Mouse (Mus musculus) midbrain, embryonic 11.5 days (tissue): ENCODE results near the gene Ptprj. TPM values are rescaled to one million over a fixed set of nuclear protein-coding genes. Genes with fewer than 3 reads are reported as not detected.
"Not testable (repeated sequence)": the region's sequence is repeated elsewhere in the genome, so short reads cannot be mapped to it uniquely, and the experiment has no call there.

Source experiments
- ATAC-seq: fragments of 200-750 bp; cut with Nextera tagmentation; 2 replicates; pipeline ENCODE4 v1.8.0; 2017; ENCODE audit warnings: moderate TSS enrichment, moderate library complexity; ENCODE audit not compliant: low FRiP score
- DNase-seq: peaks from one replicate; pipeline ENCODE4 v3.0.0; 2015; ENCODE audit warnings: low spot score; ENCODE audit errors: missing footprints
- H3K27ac ChIP-seq: fragments of 300-500 bp; sonication (generic); 2 replicates; pipeline ENCODE4 v1.5.1; 2014; ENCODE audit warnings: low read depth, low read length
- H3K27me3 ChIP-seq: fragments of 300-500 bp; sonication (generic); 2 replicates; pipeline ENCODE4 v1.6.1; 2014; ENCODE audit warnings: mild to moderate bottlenecking, low read length, moderate library complexity, mixed read lengths; ENCODE audit not compliant: control insufficient read depth, insufficient read depth
- H3K36me3 ChIP-seq: fragments of 300-500 bp; sonication (generic); 2 replicates; pipeline ENCODE4 v1.6.1; 2014; ENCODE audit warnings: mild to moderate bottlenecking, low read length, moderate library complexity, mixed read lengths; ENCODE audit not compliant: control insufficient read depth, insufficient read depth
- H3K4me1 ChIP-seq: fragments of 300-500 bp; sonication (generic); 2 replicates; pipeline ENCODE4 v1.6.1; 2014; ENCODE audit warnings: low read length; ENCODE audit not compliant: control insufficient read depth, insufficient read depth
- H3K4me2 ChIP-seq: fragments of 300-500 bp; sonication (generic); 2 replicates; pipeline ENCODE4 v1.6.1; 2014; ENCODE audit warnings: mild to moderate bottlenecking, moderate library complexity
- H3K4me3 ChIP-seq: fragments of 300-500 bp; sonication (generic); 2 replicates; pipeline ENCODE4 v1.5.1; 2014; ENCODE audit warnings: low read depth, low read length
- H3K9ac ChIP-seq: fragments of 300-500 bp; sonication (generic); 2 replicates; pipeline ENCODE4 v1.6.1; 2014; ENCODE audit warnings: low read length
- H3K9me3 ChIP-seq: fragments of 300-500 bp; sonication (generic); 2 replicates; pipeline ENCODE4 v1.6.1; 2016; ENCODE audit warnings: low read length; ENCODE audit not compliant: control insufficient read depth
- WGBS: fragments of 180-500 bp; shearing (Covaris S2); extraction: QIAGEN DNeasy Blood & Tissue Kit; methylation state at CpG from one replicate; pipeline ENCODE4 v1.1.7; 2014; 5-methylcytosine and 5-hydroxymethylcytosine counted together
- polyA plus RNA-seq: library from polyadenylated mRNA; unstranded; fragments of >200 nt; fragmentation: Nextera tagmentation; extraction: Ambion mirVana; gene quantifications from 2 replicates; pipeline ENCODE4 v1.2.1, GENCODE M21; 2014

Gene Ptprj
- polyA plus RNA-seq, 1 experiment from 2014 or later, result 2.9 TPM

GRCm38 (mm10) chr2:90428988-90429717 lies 151.3 kb downstream of the Ptprj start:
- DNase-seq, H3K4me2 ChIP-seq, H3K36me3 ChIP-seq, H3K27me3 ChIP-seq, H3K27ac ChIP-seq, H3K9me3 ChIP-seq, H3K4me1 ChIP-seq, H3K9ac ChIP-seq, H3K4me3 ChIP-seq: not testable (repeated sequence)
- no CpG with 5 or more reads among the region's 11 CpGs for WGBS
- peak; percentile 62 for ATAC-seq

- no CpG with 5 or more reads among the region's 4 CpGs for WGBS
- not testable (repeated sequence) for H3K9ac ChIP-seq, H3K4me1 ChIP-seq, H3K27ac ChIP-seq, H3K27me3 ChIP-seq, H3K4me2 ChIP-seq, H3K4me3 ChIP-seq, H3K9me3 ChIP-seq, H3K36me3 ChIP-seq, ATAC-seq, DNase-seq
Observed at GRCm38 (mm10) chr2:90424937-90425336, 155.5 kb downstream of the Ptprj start.

GRCm38 (mm10) chr2:90422282-90422681 lies 158.2 kb downstream of the Ptprj start:
- 91% methylated on average over 6 of the region's 6 CpGs for whole genome bisulfite sequencing
- not testable (repeated sequence) for H3K27me3 ChIP-seq, H3K4me3 ChIP-seq, DNase-seq, H3K36me3 ChIP-seq, H3K9ac ChIP-seq, H3K4me1 ChIP-seq, H3K4me2 ChIP-seq, H3K27ac ChIP-seq, H3K9me3 ChIP-seq, ATAC-seq

- not testable (repeated sequence) for ATAC-seq, H3K36me3 ChIP-seq, H3K27me3 ChIP-seq, H3K4me1 ChIP-seq, H3K9me3 ChIP-seq, H3K4me3 ChIP-seq, DNase-seq, H3K27ac ChIP-seq, H3K4me2 ChIP-seq, H3K9ac ChIP-seq
- 90% methylated on average over 4 of the region's 4 CpGs for WGBS
Observed at GRCm38 (mm10) chr2:90414110-90414821, 166.2 kb downstream of the Ptprj start.

- H3K9ac ChIP-seq, ATAC-seq, H3K27me3 ChIP-seq, H3K9me3 ChIP-seq, H3K4me3 ChIP-seq, H3K27ac ChIP-seq, H3K36me3 ChIP-seq, H3K4me2 ChIP-seq, DNase-seq, H3K4me1 ChIP-seq: not testable (repeated sequence)
- 82% methylated on average over 5 of the region's 7 CpGs for WGBS
Observed at GRCm38 (mm10) chr2:90398633-90399107, 181.8 kb downstream of the Ptprj start, which contains the start of gene Olfr1274-ps. Gene Olfr1274-ps, plus strand, starts transcription at chr2:90398683.

Other genes starting within 250 kb of the Ptprj start
- not detected in 2 replicates for gene Olfr1274-ps, start 182.0 kb downstream of the Ptprj start, polyA plus RNA-seq
- gene Nup160, start 96.6 kb upstream of the Ptprj start, polyA plus RNA-seq, result 55.2 and 57.0 TPM in 2 replicates
- gene Fnbp4, start 164.7 kb upstream of the Ptprj start, polyA plus RNA-seq, result 102 and 117 TPM in 2 replicates
- 0.50 and 0.85 TPM in 2 replicates for gene Agbl2, start 202.1 kb upstream of the Ptprj start, polyA plus RNA-seq